Comparison of ENCODE assay signal across 25 mouse cellular contexts in the genomic region with DNA sequence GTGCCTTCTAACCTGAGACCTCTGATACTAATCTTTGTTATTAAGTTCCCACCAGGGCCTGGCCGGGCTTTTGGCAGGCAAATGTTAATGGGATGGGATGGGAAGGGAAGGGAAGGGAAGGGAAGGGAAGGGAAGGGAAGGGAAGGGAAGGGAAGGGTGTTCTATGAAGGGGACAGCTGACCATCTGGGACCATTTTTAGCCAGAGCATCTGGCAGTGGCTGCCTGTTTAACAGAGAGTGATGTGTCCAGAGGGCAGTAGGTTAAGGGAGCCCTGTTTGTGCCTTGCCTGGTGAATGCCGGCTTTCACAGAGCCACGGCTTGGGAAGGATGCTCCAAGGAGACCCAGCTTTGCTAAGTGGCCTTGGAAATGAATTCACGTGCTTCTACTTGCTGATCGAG. TPM values are rescaled to one million over a fixed set of nuclear protein-coding genes. Genes with fewer than 3 reads are reported as not detected.
DNase-seq lines count a peak whose midpoint lies in the region; ATAC-seq and TF ChIP-seq lines count a peak whose summit lies in the region.
"Had no signal": no experiment of that assay in that cellular context is flagged by ENCODE, and none has a peak within 500 bp of the region (broad histone marks: within the 10 kb centered on the region; RNA-seq: fewer than 3 reads in every experiment).

No protein-coding gene starts in this region.

- H3K4me1 ChIP-seq in forebrain, embryonic 10.5 days: peaks cover 28% of the 10 kb centered on the region
- no peaks in the 10 kb centered on the region for H3K4me1 ChIP-seq in forebrain, embryonic 14.5 days (ENCODE audit: control insufficient read depth, insufficient read depth, low read length)
- no peaks in the 10 kb centered on the region for H3K4me1 ChIP-seq in lung, embryonic 14.5 days (ENCODE audit: insufficient read depth)
- H3K4me1 ChIP-seq in lung, postnatal 0 days (ENCODE audit: insufficient read depth, low read depth, low read length): no peaks in the 10 kb centered on the region
- H3K4me1 ChIP-seq in neural tube, embryonic 11.5 days (ENCODE audit: control insufficient read depth, insufficient read depth, low read length): no peaks in the 10 kb centered on the region
- H3K4me1 ChIP-seq: lung, embryonic 15.5 days; stomach, embryonic 15.5 days had no signal

- no peak for ATAC-seq in forebrain, embryonic 14.5 days
- no peak for ATAC-seq in lung, embryonic 14.5 days (ENCODE audit: insufficient read depth)
- no peak for ATAC-seq in lung, postnatal 0 days
- no peak for ATAC-seq in neural tube, embryonic 11.5 days (ENCODE audit: insufficient read depth, low FRiP score, low TSS enrichment)
- no peak for ATAC-seq in megakaryocyte progenitor cell, adult 5-6 weeks (replicated peaks; ENCODE audit: poor library complexity)
- ATAC-seq: CD4-positive, CD25-positive, alpha-beta regulatory T cell, adult 4 months; forebrain, postnatal 0 days; intestine, postnatal 0 days had no signal

- H3K9me3 ChIP-seq in forebrain, embryonic 10.5 days: no peaks in the 10 kb centered on the region
- H3K9me3 ChIP-seq in forebrain, embryonic 14.5 days (replicated peaks; ENCODE audit: control insufficient read depth, low read length): no peaks in the 10 kb centered on the region
- no peaks in the 10 kb centered on the region for H3K9me3 ChIP-seq in lung, embryonic 14.5 days (ENCODE audit: low read depth, low read length)
- H3K9me3 ChIP-seq in lung, postnatal 0 days (ENCODE audit: low read length): no peaks in the 10 kb centered on the region
- no peaks in the 10 kb centered on the region for H3K9me3 ChIP-seq in neural tube, embryonic 11.5 days (ENCODE audit: control insufficient read depth, low read length)
- H3K9me3 ChIP-seq: heart, embryonic 13.5 days; lung, embryonic 15.5 days; stomach, embryonic 15.5 days had no signal

- TF ChIP-seq EP300 in lung, postnatal 0 days (IDR thresholded peaks at IDR 0.05): no peak

- no peak overlapping the region for H3K9ac ChIP-seq in forebrain, embryonic 14.5 days (ENCODE audit: low read length)
- H3K9ac ChIP-seq in lung, embryonic 14.5 days: 0 out of 2 replicates have a peak overlapping the region, but pooled peaks have one; percentile 16
- H3K9ac ChIP-seq in lung, postnatal 0 days (replicated peaks; ENCODE audit: low read depth): no peak overlapping the region
- H3K9ac ChIP-seq in neural tube, embryonic 11.5 days (ENCODE audit: low read length): no peak overlapping the region
- H3K9ac ChIP-seq: forebrain, postnatal 0 days; heart, embryonic 13.5 days; liver, embryonic 14.5 days; lung, embryonic 15.5 days; stomach, embryonic 15.5 days had no signal

- TF ChIP-seq CTCF in lung, embryonic 14.5 days (IDR thresholded peaks at IDR 0.05; ENCODE audit: low read depth): no peak
- TF ChIP-seq CTCF in lung, postnatal 0 days (IDR thresholded peaks at IDR 0.05): no peak

- no peaks in the 10 kb centered on the region for H3K27me3 ChIP-seq in forebrain, embryonic 10.5 days (ENCODE audit: poor library complexity, severe bottlenecking)
- H3K27me3 ChIP-seq in forebrain, embryonic 14.5 days (replicated peaks; ENCODE audit: control insufficient read depth, insufficient read depth, low read length): no peaks in the 10 kb centered on the region
- H3K27me3 ChIP-seq in lung, embryonic 14.5 days (ENCODE audit: insufficient read depth, low read length): no peaks in the 10 kb centered on the region
- no peaks in the 10 kb centered on the region for H3K27me3 ChIP-seq in lung, postnatal 0 days (replicated peaks; ENCODE audit: insufficient read depth, low read length)
- no peaks in the 10 kb centered on the region for H3K27me3 ChIP-seq in neural tube, embryonic 11.5 days (ENCODE audit: control insufficient read depth, insufficient read depth, low read length)
- H3K27me3 ChIP-seq: heart, embryonic 13.5 days; lung, embryonic 15.5 days; stomach, embryonic 15.5 days had no signal

- 46% methylated on average over 5 of the region's 5 CpGs for WGBS in forebrain, embryonic 10.5 days
- WGBS in forebrain, embryonic 14.5 days: 33% methylated on average over 5 of the region's 5 CpGs
- WGBS in lung, embryonic 14.5 days: 41% methylated on average over 5 of the region's 5 CpGs
- WGBS in lung, postnatal 0 days: 45% methylated on average over 5 of the region's 5 CpGs
- 33% methylated on average over 5 of the region's 5 CpGs for WGBS in neural tube, embryonic 11.5 days

- no peak overlapping the region for H3K4me2 ChIP-seq in forebrain, embryonic 14.5 days (ENCODE audit: low read length)
- H3K4me2 ChIP-seq in lung, embryonic 14.5 days: no peak overlapping the region
- H3K4me2 ChIP-seq in lung, postnatal 0 days (replicated peaks; ENCODE audit: low read depth, low read length): no peak overlapping the region
- H3K4me2 ChIP-seq in neural tube, embryonic 11.5 days (ENCODE audit: low read depth): no peak overlapping the region
- H3K4me2 ChIP-seq: heart, embryonic 13.5 days; lung, embryonic 15.5 days; midbrain, embryonic 11.5 days; stomach, embryonic 15.5 days had no signal

- peaks cover 73% of the 10 kb centered on the region for H3K36me3 ChIP-seq in forebrain, embryonic 10.5 days (replicated peaks)
- H3K36me3 ChIP-seq in forebrain, embryonic 14.5 days (ENCODE audit: control insufficient read depth, insufficient read depth, low read length): no peaks in the 10 kb centered on the region
- no peaks in the 10 kb centered on the region for H3K36me3 ChIP-seq in lung, embryonic 14.5 days (ENCODE audit: insufficient read depth)
- H3K36me3 ChIP-seq in lung, postnatal 0 days (ENCODE audit: insufficient read depth, low read length): no peaks in the 10 kb centered on the region
- no peaks in the 10 kb centered on the region for H3K36me3 ChIP-seq in neural tube, embryonic 11.5 days (ENCODE audit: control insufficient read depth, insufficient read depth, low read length)
- H3K36me3 ChIP-seq: lung, embryonic 15.5 days; stomach, embryonic 15.5 days had no signal

- no peak for DNase-seq in forebrain, embryonic 10.5 days (ENCODE audit: extremely low spot score, low spot score)
- DNase-seq in forebrain, embryonic 14.5 days (ENCODE audit: low spot score): no peak
- DNase-seq in lung, embryonic 14.5 days: peak; percentile 24
- DNase-seq in lung, postnatal 0 days (ENCODE audit: low spot score): no peak
- peak; percentile 76 for DNase-seq in embryo, embryonic 10.5 days (ENCODE audit: low spot score)
- DNase-seq in neural tube, embryonic 11.5 days (ENCODE audit: low spot score): peak; percentile 42
- DNase-seq: adrenal gland, postnatal 36 days; cerebellum, adult 11 months; cerebellum, adult 9-11 months; forebrain, postnatal 0 days; gastrocnemius, postnatal 14 days; heart, adult 18-20 months; heart, postnatal 14 days; kidney, postnatal 25 days; lung, postnatal 4 days; thymus, adult 18-20 months; thymus, postnatal 36 days had no signal

- H3K27ac ChIP-seq in forebrain, embryonic 10.5 days: peak overlapping the region; percentile 77
- no peak overlapping the region for H3K27ac ChIP-seq in forebrain, embryonic 14.5 days (ENCODE audit: low read depth, low read length)
- H3K27ac ChIP-seq in lung, embryonic 14.5 days (ENCODE audit: low read depth): no peak overlapping the region
- no peak overlapping the region for H3K27ac ChIP-seq in lung, postnatal 0 days (ENCODE audit: low read length)
- H3K27ac ChIP-seq in neural tube, embryonic 11.5 days (ENCODE audit: low read depth, low read length): no peak overlapping the region
- H3K27ac ChIP-seq: heart, embryonic 13.5 days; liver, embryonic 14.5 days; lung, embryonic 15.5 days; stomach, embryonic 15.5 days had no signal

- no peak overlapping the region for H3K4me3 ChIP-seq in forebrain, embryonic 10.5 days
- H3K4me3 ChIP-seq in forebrain, embryonic 14.5 days (ENCODE audit: low read depth, low read length): no peak overlapping the region
- H3K4me3 ChIP-seq in lung, embryonic 14.5 days (ENCODE audit: low read depth, low read length): no peak overlapping the region
- H3K4me3 ChIP-seq in lung, postnatal 0 days (ENCODE audit: low read depth, low read length): no peak overlapping the region
- H3K4me3 ChIP-seq in neural tube, embryonic 11.5 days (ENCODE audit: low read depth, low read length): no peak overlapping the region
- H3K4me3 ChIP-seq: heart, embryonic 13.5 days; lung, embryonic 15.5 days; stomach, embryonic 15.5 days had no signal

RNA-seq across cellular contexts. Expression of a gene that starts 57.1 kb away (rescaled TPM):
- polyA plus RNA-seq in forebrain, embryonic 10.5 days (2016; fragmentation: Nextera tagmentation; extraction: Ambion mirVana): 10.1 and 11.5 TPM in 2 replicates
- 0.36 TPM in 2 replicates for polyA plus RNA-seq in forebrain, embryonic 14.5 days (2014; fragmentation: Nextera tagmentation; extraction: Ambion mirVana)
- 1.3 TPM in 2 replicates for polyA plus RNA-seq in lung, embryonic 14.5 days (2014; fragmentation: Nextera tagmentation; extraction: Ambion mirVana)
- polyA plus RNA-seq in lung, postnatal 0 days (2015; fragmentation: Nextera tagmentation; extraction: Ambion mirVana): 0.04 and 0.10 TPM in 2 replicates
- polyA plus RNA-seq in neural tube, embryonic 11.5 days (2014; fragmentation: Nextera tagmentation; extraction: Ambion mirVana): 3.6 and 4.4 TPM in 2 replicates
- not detected in 2 replicates for total RNA-seq in megakaryocyte progenitor cell, adult 5-6 weeks (2015)
- not detected in 2 replicates for total RNA-seq in megakaryocyte progenitor cell, adult 5-6 weeks (2017)

Comparison
In these comparisons a context has a peak if more than half of its experiments do, and no peak if none do; other contexts are left out.
1. DNase-seq: peak in lung, embryonic 14.5 days (single experiment), embryo, embryonic 10.5 days (single experiment) and neural tube, embryonic 11.5 days (single experiment); none in forebrain, embryonic 10.5 days (single experiment), forebrain, embryonic 14.5 days (single experiment) and lung, postnatal 0 days (single experiment).